Comparison of ENCODE assay signal across 12 mouse cellular contexts in genomic region chr16:28694113-28694899, GRCm38 (mm10). TPM values are rescaled to one million over a fixed set of nuclear protein-coding genes. Genes with fewer than 3 reads are reported as not detected.
DNase-seq lines count a peak whose midpoint lies in the region; ATAC-seq and TF ChIP-seq lines count a peak whose summit lies in the region.
"Had no signal": no experiment of that assay in that cellular context is flagged by ENCODE, and none has a peak within 500 bp of the region (broad histone marks: within the 10 kb centered on the region; RNA-seq: fewer than 3 reads in every experiment).

No protein-coding gene starts in this region.

- H3K9ac ChIP-seq in midbrain, embryonic 15.5 days, result no peak overlapping the region
- H3K9ac ChIP-seq: liver, embryonic 13.5 days; midbrain, embryonic 12.5 days had no signal

- H3K27ac ChIP-seq in heart, embryonic 10.5 days, result no peak overlapping the region
- peak overlapping the region; percentile 66 for H3K27ac ChIP-seq in left cerebral cortex, adult 2 months
- peak overlapping the region; percentile 53 for H3K27ac ChIP-seq in cortical plate, adult 2 months (ENCODE audit: insufficient read depth, low read length)
- peak overlapping the region; percentile 45; the same call in 1 of the 2 replicates for H3K27ac ChIP-seq in midbrain, embryonic 15.5 days
- H3K27ac ChIP-seq: liver, embryonic 13.5 days; midbrain, embryonic 12.5 days had no signal

- 77% methylated on average over 15 of the region's 15 CpGs for WGBS in heart, embryonic 10.5 days
- WGBS in midbrain, embryonic 15.5 days, result 54% methylated on average over 15 of the region's 15 CpGs

- 0 out of 2 replicates have a peak, but pooled peaks have one; percentile 20 for ATAC-seq in midbrain, embryonic 15.5 days (replicated peaks)
- ATAC-seq in erythroblast, adult 5-6 weeks (replicated peaks; ENCODE audit: low FRiP score, poor library complexity, severe bottlenecking), result no peak

- intact Hi-C loops in left cerebral cortex, adult 2 months (cut with DNase I), result no loop called here
- intact Hi-C loops in left cerebral cortex, postnatal 4 days (cut with DNase I), result no loop called here

- no peaks in the 10 kb centered on the region for H3K27me3 ChIP-seq in heart, embryonic 10.5 days (ENCODE audit: insufficient read depth, poor library complexity, severe bottlenecking)
- no peaks in the 10 kb centered on the region for H3K27me3 ChIP-seq in midbrain, embryonic 15.5 days (replicated peaks)
- H3K27me3 ChIP-seq: liver, embryonic 13.5 days; midbrain, embryonic 12.5 days had no signal

- H3K4me1 ChIP-seq in heart, embryonic 10.5 days, result no peaks in the 10 kb centered on the region
- peaks cover 6% of the 10 kb centered on the region for H3K4me1 ChIP-seq in cortical plate, adult 2 months (ENCODE audit: control insufficient read depth, insufficient read depth, low read length)
- peaks cover 8% of the 10 kb centered on the region for H3K4me1 ChIP-seq in midbrain, embryonic 15.5 days
- H3K4me1 ChIP-seq: liver, embryonic 13.5 days; midbrain, embryonic 12.5 days had no signal

- H3K4me3 ChIP-seq in heart, embryonic 10.5 days, result no peak overlapping the region
- peak overlapping the region; percentile 24 for H3K4me3 ChIP-seq in left cerebral cortex, adult 2 months
- no peak overlapping the region; the same call in 1 of the 2 replicates for H3K4me3 ChIP-seq in cortical plate, adult 2 months (ENCODE audit: insufficient read depth, low read length)
- H3K4me3 ChIP-seq in midbrain, embryonic 15.5 days, result no peak overlapping the region
- H3K4me3 ChIP-seq: liver, embryonic 13.5 days; midbrain, embryonic 12.5 days had no signal

- DNase-seq in heart, adult 11 months, result peak; percentile 79
- no peak for DNase-seq in heart, embryonic 10.5 days (ENCODE audit: low spot score)
- no peak for DNase-seq in left cerebral cortex, adult 2 months (ENCODE audit: extremely low spot score in 1 of 2, low spot score in 2 of 2)
- DNase-seq in left cerebral cortex, postnatal 4 days, result no peak
- no peak for DNase-seq in adrenal gland, adult 8-10 months
- DNase-seq: cerebellum, adult 9-10 months; gastrocnemius, postnatal 10 days; liver, embryonic 13.5 days had no signal

- no peaks in the 10 kb centered on the region for H3K36me3 ChIP-seq in heart, embryonic 10.5 days
- H3K36me3 ChIP-seq in midbrain, embryonic 15.5 days (replicated peaks), result no peaks in the 10 kb centered on the region
- H3K36me3 ChIP-seq: liver, embryonic 13.5 days; midbrain, embryonic 12.5 days had no signal

- H3K9me3 ChIP-seq in heart, embryonic 10.5 days, result no peaks in the 10 kb centered on the region
- no peaks in the 10 kb centered on the region for H3K9me3 ChIP-seq in midbrain, embryonic 15.5 days
- H3K9me3 ChIP-seq: liver, embryonic 13.5 days; midbrain, embryonic 12.5 days had no signal

- TF ChIP-seq POLR2A in cortical plate, adult 2 months (IDR thresholded peaks at IDR 0.05; ENCODE audit: extremely low read depth, insufficient read depth, low read length), result no peak

- no peak for TF ChIP-seq CTCF in left cerebral cortex, adult 2 months (IDR thresholded peaks at IDR 0.05)
- TF ChIP-seq CTCF in cortical plate, adult 2 months (IDR thresholded peaks at IDR 0.05; ENCODE audit: extremely low read depth, insufficient read depth, low read length), result no peak

- H3K4me2 ChIP-seq in midbrain, embryonic 15.5 days, result no peak overlapping the region
- H3K4me2 ChIP-seq: liver, embryonic 13.5 days; midbrain, embryonic 12.5 days had no signal

RNA-seq across cellular contexts. Expression of gene Fgf12, which starts 58.6 kb away (rescaled TPM):
- polyA plus RNA-seq in heart, embryonic 10.5 days (2016; fragmentation: Nextera tagmentation; extraction: Ambion mirVana), result 2.0 and 2.2 TPM in 2 replicates
- total RNA-seq in left cerebral cortex, adult 2 months (2021), result 100 to 1,000 TPM; 300 to 315 TPM
- total RNA-seq in left cerebral cortex, postnatal 4 days (2021), result 100 to 1,000 TPM; 138 to 144 TPM
- 136 and 140 TPM in 2 replicates for polyA plus RNA-seq in cortical plate, adult 2 months (2012; rRNA removed)
- 33.2 and 34.6 TPM in 2 replicates for polyA plus RNA-seq in midbrain, embryonic 15.5 days (2015; fragmentation: Nextera tagmentation; extraction: Ambion mirVana)
- 1 to 10 TPM; 1.8 to 4.0 (median 3.6) TPM for total RNA-seq in adrenal gland, adult 8-10 months (2022)
- total RNA-seq in erythroblast, adult 5-6 weeks (2015; ENCODE audit: low replicate concordance), result not detected in 2 replicates
- total RNA-seq in erythroblast, adult 5-6 weeks (2017; ENCODE audit: low replicate concordance), result 0.14 and 0.94 TPM in 2 replicates

Comparison
In these comparisons a context has a peak if more than half of its experiments do, and no peak if none do; other contexts are left out.
1. RNA of gene Fgf12, which starts 58.6 kb away (total RNA-seq): 300 to 315 TPM in left cerebral cortex, adult 2 months and 138 to 144 TPM in left cerebral cortex, postnatal 4 days; 1.8 to 4.0 TPM in adrenal gland, adult 8-10 months and 0.14 to 0.94 TPM in erythroblast, adult 5-6 weeks; every median in the first group is over 10 times any median in the second.